24 mouse cellular contexts compared by ENCODE assay signal in the genomic region with DNA sequence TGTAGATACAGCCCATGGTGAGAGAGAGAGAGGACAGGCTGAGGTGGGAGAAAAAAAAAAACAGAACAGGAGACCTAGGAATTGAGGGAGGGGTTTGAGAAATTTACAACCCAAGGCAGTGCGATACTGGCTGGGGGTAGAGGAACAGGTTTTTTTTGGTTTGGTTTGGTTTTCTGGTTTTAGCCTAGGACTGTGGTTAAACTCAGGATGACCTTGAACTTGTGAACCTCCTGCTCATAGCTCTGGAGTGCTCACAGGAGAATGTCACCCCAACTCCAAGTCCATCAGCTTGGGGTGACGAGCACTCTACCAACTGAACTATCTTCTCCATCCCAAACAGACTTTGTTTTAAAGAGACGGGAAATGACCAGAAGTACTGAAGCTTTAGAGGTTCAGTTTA. TPM values are rescaled to one million over a fixed set of nuclear protein-coding genes. Genes with fewer than 3 reads are reported as not detected.
DNase-seq lines count a peak whose midpoint lies in the region; ATAC-seq and TF ChIP-seq lines count a peak whose summit lies in the region.
"Had no signal": no experiment of that assay in that cellular context is flagged by ENCODE, and none has a peak within 500 bp of the region (broad histone marks: within the 10 kb centered on the region; RNA-seq: fewer than 3 reads in every experiment).

No protein-coding gene starts in this region.

- peaks cover 2% of the 10 kb centered on the region for H3K36me3 ChIP-seq in kidney, adult 2 months (ENCODE audit: control insufficient read depth, insufficient read depth, low read length)
- peaks cover 33% of the 10 kb centered on the region for H3K36me3 ChIP-seq in limb, embryonic 14.5 days (ENCODE audit: control insufficient read depth, insufficient read depth, low read length)
- peaks cover 17% of the 10 kb centered on the region for H3K36me3 ChIP-seq in limb, embryonic 10.5 days
- peaks cover 15% of the 10 kb centered on the region for H3K36me3 ChIP-seq in embryonic facial prominence, embryonic 15.5 days
- peaks cover 15% of the 10 kb centered on the region; the same call in 1 of the 2 replicates for H3K36me3 ChIP-seq in stomach, postnatal 0 days (ENCODE audit: control insufficient read depth, insufficient read depth, low read length)

- no peak for TF ChIP-seq POLR2A in kidney, adult 2 months (IDR thresholded peaks at IDR 0.05; ENCODE audit: low read depth, low read length)
- TF ChIP-seq POLR2A in limb, embryonic 14.5 days (IDR thresholded peaks at IDR 0.05; ENCODE audit: borderline replicate concordance, extremely low read depth, insufficient read depth, insufficient read length), result no peak

- H3K4me2 ChIP-seq in limb, embryonic 14.5 days (replicated peaks; ENCODE audit: low read depth, low read length, severe bottlenecking), result no peak overlapping the region
- H3K4me2 ChIP-seq in embryonic facial prominence, embryonic 15.5 days (replicated peaks), result no peak overlapping the region
- H3K4me2 ChIP-seq in stomach, postnatal 0 days (replicated peaks; ENCODE audit: low read depth), result no peak overlapping the region
- H3K4me2 ChIP-seq: heart, embryonic 15.5 days; intestine, embryonic 15.5 days; limb, embryonic 13.5 days; lung, embryonic 15.5 days; midbrain, embryonic 13.5 days had no signal

- no peaks in the 10 kb centered on the region for H3K27me3 ChIP-seq in kidney, adult 2 months (replicated peaks; ENCODE audit: control insufficient read depth, insufficient read depth, low read length)
- H3K27me3 ChIP-seq in limb, embryonic 14.5 days (ENCODE audit: control insufficient read depth, insufficient read depth, low read length), result no peaks in the 10 kb centered on the region
- no peaks in the 10 kb centered on the region for H3K27me3 ChIP-seq in limb, embryonic 10.5 days (ENCODE audit: low read depth, poor library complexity, severe bottlenecking)
- H3K27me3 ChIP-seq in embryonic facial prominence, embryonic 15.5 days, result no peaks in the 10 kb centered on the region
- no peaks in the 10 kb centered on the region for H3K27me3 ChIP-seq in stomach, postnatal 0 days (ENCODE audit: control insufficient read depth, insufficient read depth, low read length)
- H3K27me3 ChIP-seq: heart, embryonic 15.5 days; intestine, embryonic 15.5 days; limb, embryonic 13.5 days; lung, embryonic 15.5 days; midbrain, embryonic 13.5 days had no signal

- 55% methylated on average over 3 of the region's 3 CpGs for WGBS in kidney, adult 2 months
- 78% methylated on average over 3 of the region's 3 CpGs for WGBS in limb, embryonic 14.5 days
- WGBS in limb, embryonic 10.5 days, result 78% methylated on average over 3 of the region's 3 CpGs
- 63% methylated on average over 3 of the region's 3 CpGs for WGBS in embryonic facial prominence, embryonic 15.5 days
- 75% methylated on average over 3 of the region's 3 CpGs for WGBS in stomach, postnatal 0 days

- ATAC-seq in limb, embryonic 14.5 days (ENCODE audit: low FRiP score, low read depth), result no peak
- ATAC-seq in embryonic facial prominence, embryonic 15.5 days (ENCODE audit: insufficient number of reproducible peaks, low FRiP score, low TSS enrichment, low read depth), result no peak
- no peak for ATAC-seq in stomach, postnatal 0 days (ENCODE audit: low FRiP score, low TSS enrichment)
- ATAC-seq: forebrain, embryonic 14.5 days; hindbrain, postnatal 0 days; midbrain, embryonic 13.5 days had no signal

- no peak for DNase-seq in kidney, adult 2 months
- no peak for DNase-seq in kidney, adult 18-20 months
- no peak for DNase-seq in limb, embryonic 14.5 days (ENCODE audit: low spot score)
- DNase-seq in limb, embryonic 10.5 days (ENCODE audit: low spot score), result no peak
- DNase-seq in 416B (ENCODE audit: low read depth), result peak; percentile 78
- no peak for DNase-seq in stomach, postnatal 0 days (ENCODE audit: low spot score)
- DNase-seq: adrenal gland, postnatal 25 days; cerebellum, adult 18-20 months; cerebellum, postnatal 14 days; gastrocnemius, postnatal 25 days; heart, adult 11 months; thymus, postnatal 4 days had no signal

- H3K9me3 ChIP-seq in limb, embryonic 14.5 days (ENCODE audit: control insufficient read depth, low read length), result no peaks in the 10 kb centered on the region
- no peaks in the 10 kb centered on the region for H3K9me3 ChIP-seq in limb, embryonic 10.5 days (replicated peaks)
- no peaks in the 10 kb centered on the region for H3K9me3 ChIP-seq in embryonic facial prominence, embryonic 15.5 days (replicated peaks)
- no peaks in the 10 kb centered on the region for H3K9me3 ChIP-seq in stomach, postnatal 0 days (ENCODE audit: control insufficient read depth, low read length)
- H3K9me3 ChIP-seq: heart, embryonic 10.5 days; heart, embryonic 15.5 days; intestine, embryonic 15.5 days; limb, embryonic 13.5 days; lung, embryonic 15.5 days; midbrain, embryonic 13.5 days had no signal

- H3K4me1 ChIP-seq in kidney, adult 2 months (ENCODE audit: control insufficient read depth, insufficient read depth, low read length), result peaks cover 32% of the 10 kb centered on the region
- H3K4me1 ChIP-seq in limb, embryonic 14.5 days (ENCODE audit: control insufficient read depth, insufficient read depth, low read length), result peaks cover 17% of the 10 kb centered on the region; the same call in 1 of the 2 replicates
- no peaks in the 10 kb centered on the region for H3K4me1 ChIP-seq in limb, embryonic 10.5 days
- peaks cover 33% of the 10 kb centered on the region for H3K4me1 ChIP-seq in embryonic facial prominence, embryonic 15.5 days
- peaks cover 2% of the 10 kb centered on the region; the same call in 1 of the 2 replicates for H3K4me1 ChIP-seq in stomach, postnatal 0 days (replicated peaks; ENCODE audit: control insufficient read depth, insufficient read depth)
- H3K4me1 ChIP-seq: midbrain, embryonic 13.5 days had no signal

- H3K27ac ChIP-seq in kidney, adult 2 months (ENCODE audit: insufficient read depth, low read depth, low read length), result peak overlapping the region; percentile 79
- 0 out of 2 replicates have a peak overlapping the region, but pooled peaks have one; percentile 16 for H3K27ac ChIP-seq in limb, embryonic 14.5 days (replicated peaks; ENCODE audit: low read depth, low read length)
- no peak overlapping the region for H3K27ac ChIP-seq in limb, embryonic 10.5 days
- peak overlapping the region; percentile 69 for H3K27ac ChIP-seq in embryonic facial prominence, embryonic 15.5 days (replicated peaks)
- no peak overlapping the region for H3K27ac ChIP-seq in stomach, postnatal 0 days (replicated peaks)
- H3K27ac ChIP-seq: heart, embryonic 10.5 days; heart, embryonic 15.5 days; hindbrain, postnatal 0 days; intestine, embryonic 15.5 days; layer of hippocampus, adult 2 months; left cerebral cortex, adult 2 months; limb, embryonic 13.5 days; macrophage; midbrain, embryonic 13.5 days had no signal

- H3K9ac ChIP-seq in limb, embryonic 14.5 days (ENCODE audit: low read depth, low read length, severe bottlenecking), result no peak overlapping the region
- H3K9ac ChIP-seq in embryonic facial prominence, embryonic 15.5 days, result no peak overlapping the region
- no peak overlapping the region for H3K9ac ChIP-seq in stomach, postnatal 0 days (ENCODE audit: low read length)
- H3K9ac ChIP-seq: heart, embryonic 15.5 days; intestine, embryonic 15.5 days; limb, embryonic 13.5 days; lung, embryonic 15.5 days; midbrain, embryonic 13.5 days had no signal

- no peak for TF ChIP-seq EP300 in stomach, postnatal 0 days (optimal IDR thresholded peaks at IDR 0.05)

- H3K4me3 ChIP-seq in kidney, adult 2 months (ENCODE audit: insufficient read depth, low read depth, low read length), result no peak overlapping the region
- no peak overlapping the region for H3K4me3 ChIP-seq in limb, embryonic 14.5 days (replicated peaks; ENCODE audit: low read length)
- H3K4me3 ChIP-seq in limb, embryonic 10.5 days, result no peak overlapping the region
- H3K4me3 ChIP-seq in embryonic facial prominence, embryonic 15.5 days (replicated peaks), result no peak overlapping the region
- no peak overlapping the region for H3K4me3 ChIP-seq in stomach, postnatal 0 days (ENCODE audit: low read depth, low read length)
- H3K4me3 ChIP-seq: heart, embryonic 10.5 days; heart, embryonic 15.5 days; intestine, embryonic 15.5 days; layer of hippocampus, adult 2 months; left cerebral cortex, adult 2 months; limb, embryonic 13.5 days; lung, embryonic 15.5 days; midbrain, embryonic 13.5 days had no signal

- TF ChIP-seq CTCF in kidney, adult 2 months (conservative IDR thresholded peaks at IDR 0.05; ENCODE audit: insufficient read depth, insufficient read length, low read depth, low read length), result no peak
- no peak for TF ChIP-seq CTCF in stomach, postnatal 0 days (IDR thresholded peaks at IDR 0.05; ENCODE audit: low read depth)

RNA-seq across cellular contexts. Expression of a gene that starts 50.6 kb away (rescaled TPM):
- 6.9 and 10.5 TPM in 2 replicates for polyA plus RNA-seq in kidney, adult 2 months (2012; rRNA removed)
- polyA plus RNA-seq in limb, embryonic 14.5 days (2012; rRNA removed), result 32.6 and 36.2 TPM in 2 replicates
- polyA plus RNA-seq in limb, embryonic 14.5 days (2014; fragmentation: Nextera tagmentation; extraction: Ambion mirVana), result 130 and 137 TPM in 2 replicates
- polyA plus RNA-seq in limb, embryonic 10.5 days (2016; fragmentation: Nextera tagmentation; extraction: Ambion mirVana), result 103 and 114 TPM in 2 replicates
- polyA plus RNA-seq in embryonic facial prominence, embryonic 15.5 days (2015; fragmentation: Nextera tagmentation; extraction: Ambion mirVana), result 130 and 131 TPM in 2 replicates
- 76.8 and 85.8 TPM in 2 replicates for polyA plus RNA-seq in stomach, postnatal 0 days (2015; fragmentation: Nextera tagmentation; extraction: Ambion mirVana)

Comparison
In these comparisons a context has a peak if more than half of its experiments do, and no peak if none do; other contexts are left out.
1. H3K27ac ChIP-seq: peak in kidney, adult 2 months (single experiment), limb, embryonic 14.5 days (single experiment) and embryonic facial prominence, embryonic 15.5 days (single experiment); none in limb, embryonic 10.5 days (single experiment) and stomach, postnatal 0 days (single experiment).